Mouse (Mus musculus): ENCODE measurements around the gene Gm48551. TPM values are rescaled to one million over a fixed set of nuclear protein-coding genes. Genes with fewer than 3 reads are reported as not detected.

The Gm48551 gene
- polyA plus RNA-seq, 1 experiment: not detected

DNA sequence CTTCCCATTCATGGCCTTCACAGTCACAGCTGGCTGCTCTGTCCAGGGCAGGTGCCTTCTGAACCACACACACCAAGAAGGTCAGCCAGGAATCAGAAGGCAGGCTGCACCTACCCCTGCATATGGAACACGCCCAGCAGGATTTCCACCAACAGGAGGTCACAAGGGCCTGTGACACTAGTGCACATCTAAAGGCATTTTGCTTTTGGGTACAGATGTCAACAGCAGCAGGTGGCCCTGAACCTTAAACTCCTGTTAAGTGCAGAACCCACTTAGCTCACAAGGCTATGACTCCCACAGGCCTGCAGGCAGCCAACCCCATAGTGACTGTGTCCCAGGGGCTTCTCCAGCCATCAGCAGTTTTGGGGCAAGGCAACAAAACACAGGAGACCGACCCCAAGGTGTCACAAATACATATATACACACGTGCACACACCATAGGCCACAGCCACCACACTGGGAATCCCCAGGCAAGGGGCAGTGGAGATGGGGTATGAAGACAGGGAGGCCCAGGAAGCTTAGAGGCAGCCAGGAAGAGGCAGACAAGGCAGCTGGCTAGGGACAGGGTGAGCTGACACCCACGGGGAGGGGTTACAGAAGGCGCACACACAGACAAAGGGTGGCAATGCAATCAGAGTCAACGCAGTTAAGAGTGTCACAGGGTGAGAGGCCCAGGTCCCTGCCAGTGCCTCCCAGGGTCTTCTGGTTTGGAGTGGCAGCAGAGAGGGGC lies 17.6 kb upstream of the Gm48551 start:
- Histone ChIP-seq H3K27ac (replicated peaks; ENCODE audit: low read depth, low read length) (no peak overlapping the region), H3K4me1 (ENCODE audit: control insufficient read depth, insufficient read depth, insufficient read length, low read length) (peaks cover 7% of the 10 kb centered on the region; the same call in 1 of the 2 replicates), H3K4me3 (ENCODE audit: insufficient read depth, low read depth, low read length) (no peak overlapping the region)

DNA sequence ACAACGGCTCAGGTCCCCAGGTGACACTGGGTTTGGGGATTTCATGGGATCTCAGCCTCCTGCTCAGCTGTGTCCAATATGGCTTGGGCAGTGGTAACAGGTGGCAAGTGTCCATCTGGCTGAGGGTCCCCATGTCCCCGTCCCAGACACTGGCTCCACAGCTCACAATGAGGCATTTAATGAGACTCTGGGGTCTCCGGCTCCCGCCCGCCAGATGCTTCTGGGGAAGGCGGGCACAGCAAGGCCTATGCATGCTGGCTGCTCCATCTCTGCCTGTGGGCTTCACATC lies 17.1 kb upstream of the Gm48551 start:
- H3K4me1 ChIP-seq (ENCODE audit: control insufficient read depth, insufficient read depth, insufficient read length, low read length): peaks cover 7% of the 10 kb centered on the region; the same call in 1 of the 2 replicates
- no peak overlapping the region for H3K4me3 ChIP-seq (ENCODE audit: insufficient read depth, low read depth, low read length)

DNA sequence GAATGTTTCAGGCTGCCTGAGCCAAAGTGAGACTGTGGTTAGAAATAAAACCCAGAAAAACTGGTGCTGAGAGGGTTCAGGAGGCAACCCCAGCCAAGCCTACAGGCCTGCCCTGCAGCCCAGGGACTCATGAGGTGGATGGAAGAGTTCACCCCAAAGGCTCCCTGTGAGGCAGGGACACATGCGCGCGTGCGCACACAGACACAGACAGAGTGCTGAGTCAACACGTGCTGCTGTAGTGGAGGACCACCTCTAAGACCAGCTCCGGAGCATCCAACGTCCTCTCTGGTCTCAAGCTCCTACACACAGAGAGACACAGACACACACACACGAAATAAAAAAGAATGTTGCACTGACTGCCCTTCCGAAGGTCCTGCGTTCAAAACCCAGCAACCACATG lies 8.9 kb upstream of the Gm48551 start:
- Histone ChIP-seq H3K4me1 (ENCODE audit: control insufficient read depth, insufficient read depth, insufficient read length, low read length) (peaks cover 15% of the 10 kb centered on the region), H3K27ac (replicated peaks; ENCODE audit: low read depth, low read length) (no peak overlapping the region), H3K4me3 (ENCODE audit: insufficient read depth, low read depth, low read length) (no peak overlapping the region)

More for the DNA sequence above, 17.1 kb upstream of the Gm48551 start:
- H3K27ac ChIP-seq (replicated peaks; ENCODE audit: low read depth, low read length): no peak overlapping the region

DNA sequence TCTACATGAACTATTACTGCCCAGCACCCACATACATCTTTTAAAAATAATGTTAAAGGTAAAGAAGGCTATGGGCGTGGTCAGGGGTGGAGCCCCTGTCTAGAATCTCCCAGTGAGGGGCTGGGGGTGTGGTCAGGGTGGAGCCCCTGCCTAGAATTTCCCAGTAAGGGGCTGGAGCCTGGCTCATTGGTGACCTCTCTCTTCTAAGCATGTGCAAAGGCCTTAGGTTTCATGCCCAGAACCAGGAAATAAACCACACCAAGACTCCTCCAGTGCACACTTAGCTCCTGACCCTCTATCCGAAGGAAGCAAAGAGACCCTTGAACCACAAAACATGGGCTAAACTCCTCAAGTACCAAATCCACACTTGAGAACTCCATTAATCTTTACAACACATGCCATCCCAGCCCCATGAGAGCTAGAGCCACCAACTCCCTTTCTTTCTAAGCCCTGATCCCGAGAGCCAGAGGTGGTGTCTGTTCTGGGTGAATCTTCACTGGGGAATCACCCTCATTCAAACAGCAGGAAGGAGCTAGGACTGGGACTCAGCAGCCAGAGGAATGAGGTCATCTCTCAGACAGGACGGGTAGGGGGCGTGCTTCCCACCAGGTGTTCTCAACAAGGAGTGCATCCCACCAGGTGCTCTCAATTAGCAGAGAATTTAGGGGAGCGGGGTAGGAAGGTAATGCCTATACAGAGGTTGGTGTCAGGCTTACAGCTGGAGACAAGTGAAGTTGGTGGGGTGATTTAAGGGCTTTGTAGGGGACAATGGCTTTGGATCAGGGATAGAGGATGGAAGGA lies 7.5 kb upstream of the Gm48551 start:
- Histone ChIP-seq H3K4me3 (ENCODE audit: insufficient read depth, low read depth, low read length) (peak overlapping the region; percentile 70), H3K4me1 (ENCODE audit: control insufficient read depth, insufficient read depth, insufficient read length, low read length) (peaks cover 15% of the 10 kb centered on the region), H3K27ac (replicated peaks; ENCODE audit: low read depth, low read length) (no peak overlapping the region)

DNA sequence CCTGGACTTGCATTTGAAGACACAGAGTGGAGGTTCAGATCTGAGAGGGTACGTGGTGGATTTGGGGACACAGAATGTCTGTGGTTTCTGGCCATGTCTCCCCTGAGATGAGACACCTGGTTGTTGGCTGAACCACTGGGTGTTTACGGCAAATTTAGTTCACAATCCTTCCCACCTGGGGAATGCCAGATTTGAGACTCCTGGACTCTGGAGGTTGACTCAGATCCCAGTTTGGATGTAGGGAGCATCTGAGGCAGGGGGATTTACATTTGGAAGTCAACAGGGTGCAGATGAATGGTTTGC lies 7.0 kb upstream of the Gm48551 start:
- Histone ChIP-seq H3K4me3 (ENCODE audit: insufficient read depth, low read depth, low read length) (peak overlapping the region; percentile 70), H3K27ac (replicated peaks; ENCODE audit: low read depth, low read length) (no peak overlapping the region)

DNA sequence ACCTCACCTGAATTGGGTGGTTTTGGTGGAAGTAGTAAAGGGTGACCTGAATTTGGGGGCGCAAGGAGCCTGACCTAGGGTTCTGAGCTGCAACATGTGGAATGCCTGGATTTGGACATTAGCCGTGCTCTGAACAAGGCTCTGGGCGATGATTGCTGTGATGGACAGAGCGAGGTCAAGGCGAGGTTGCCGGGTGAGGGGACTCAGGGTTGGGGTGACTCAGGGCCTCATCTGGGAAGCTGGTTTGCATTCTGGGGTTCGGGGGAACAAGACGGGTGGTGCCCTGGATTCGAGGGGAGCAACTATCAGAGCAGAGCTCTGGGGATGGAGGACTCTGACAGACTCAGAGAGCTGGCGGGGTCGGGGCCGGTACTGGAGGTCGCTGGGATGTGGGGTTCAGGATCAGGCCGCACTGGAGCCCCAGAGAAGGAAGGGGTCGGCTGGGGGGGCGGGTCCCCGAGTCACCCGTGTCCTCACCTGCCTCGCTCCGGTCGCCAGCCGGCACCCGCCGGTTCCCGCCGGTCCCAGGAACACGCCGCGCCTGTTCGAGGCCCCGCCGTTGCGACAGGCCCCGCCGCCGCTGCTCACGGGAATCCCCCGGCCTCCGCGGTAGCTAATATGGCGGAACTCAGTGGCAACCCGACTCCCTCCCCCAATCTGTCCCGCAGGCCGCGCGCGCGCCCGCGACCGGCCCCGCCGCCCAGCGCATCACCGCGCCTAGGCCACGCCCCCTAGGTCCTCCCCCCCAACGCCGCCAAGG lies 6.3 kb upstream of the Gm48551 start, which contains the start of gene Fzr1:
Fzr1 (minus strand) TSS at position 724 of the 760 bp plus-strand sequence.
- peak within 1 kb of the TSS; percentile 24; the same call in 1 of the 2 replicates for H3K27ac ChIP-seq (replicated peaks; ENCODE audit: low read depth, low read length)
- H3K4me1 ChIP-seq (ENCODE audit: control insufficient read depth, insufficient read depth, insufficient read length, low read length): peaks cover 15% of the 10 kb centered on the region
- peak within 1 kb of the TSS; percentile 70 for H3K4me3 ChIP-seq (ENCODE audit: insufficient read depth, low read depth, low read length)

More for the DNA sequence above, 7.0 kb upstream of the Gm48551 start:
- H3K4me1 ChIP-seq (ENCODE audit: control insufficient read depth, insufficient read depth, insufficient read length, low read length): peaks cover 15% of the 10 kb centered on the region

DNA sequence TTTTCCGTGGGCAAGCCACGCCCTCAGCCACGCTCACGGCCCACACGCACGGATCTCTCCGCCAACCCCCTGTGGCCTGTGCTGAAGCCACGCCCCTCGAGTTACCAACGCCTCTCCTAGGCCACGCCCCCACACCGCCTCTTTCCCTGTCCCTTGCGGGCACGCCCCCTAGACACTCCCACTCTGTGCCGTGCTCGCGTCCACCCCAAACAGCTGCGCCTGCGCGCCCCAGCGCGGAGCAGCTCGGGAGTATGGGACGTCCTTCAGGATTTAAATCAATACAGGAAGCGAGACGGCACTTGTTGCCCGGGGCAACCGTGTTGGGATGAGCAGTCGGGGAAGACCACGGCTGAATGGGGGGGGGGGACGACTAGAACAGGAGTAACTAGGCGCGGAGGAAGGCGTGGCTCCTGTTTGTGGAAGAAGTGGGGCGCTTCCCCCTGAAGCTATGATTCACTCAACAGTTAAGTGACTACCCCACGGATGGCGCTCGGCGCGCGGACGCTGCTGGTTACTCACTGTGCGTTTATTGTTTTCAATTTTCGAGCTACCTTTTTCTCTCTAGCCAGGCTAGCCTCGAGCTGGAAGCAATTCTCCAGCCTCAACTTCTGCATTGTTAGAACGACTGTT lies 5.6 kb upstream of the Gm48551 start:
- peaks cover 15% of the 10 kb centered on the region for H3K4me1 ChIP-seq (ENCODE audit: control insufficient read depth, insufficient read depth, insufficient read length, low read length)
- H3K4me3 ChIP-seq (ENCODE audit: insufficient read depth, low read depth, low read length): peak overlapping the region; percentile 56
- no peak overlapping the region for H3K27ac ChIP-seq (replicated peaks; ENCODE audit: low read depth, low read length)

DNA sequence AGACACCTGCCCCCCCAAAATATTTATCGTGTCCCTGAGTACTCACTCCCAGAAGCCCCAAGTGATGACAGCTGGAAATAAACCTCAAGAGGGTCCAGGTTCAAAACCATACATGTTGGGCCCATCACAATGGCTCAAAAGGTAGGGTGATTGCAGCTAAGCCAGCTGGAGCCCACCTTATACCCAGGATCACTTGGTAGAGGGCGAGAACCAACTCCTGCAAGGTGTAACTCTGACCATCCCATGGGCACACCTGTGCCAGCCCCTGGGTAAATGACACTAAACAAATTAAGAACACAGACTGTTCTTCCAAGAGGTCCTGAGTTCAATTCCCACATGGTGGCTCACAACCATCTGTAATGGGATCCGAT lies 5.1 kb upstream of the Gm48551 start:
- Histone ChIP-seq H3K4me1 (ENCODE audit: control insufficient read depth, insufficient read depth, insufficient read length, low read length) (peaks cover 15% of the 10 kb centered on the region), H3K27ac (replicated peaks; ENCODE audit: low read depth, low read length) (no peak overlapping the region), H3K4me3 (ENCODE audit: insufficient read depth, low read depth, low read length) (peak overlapping the region; percentile 56)

DNA sequence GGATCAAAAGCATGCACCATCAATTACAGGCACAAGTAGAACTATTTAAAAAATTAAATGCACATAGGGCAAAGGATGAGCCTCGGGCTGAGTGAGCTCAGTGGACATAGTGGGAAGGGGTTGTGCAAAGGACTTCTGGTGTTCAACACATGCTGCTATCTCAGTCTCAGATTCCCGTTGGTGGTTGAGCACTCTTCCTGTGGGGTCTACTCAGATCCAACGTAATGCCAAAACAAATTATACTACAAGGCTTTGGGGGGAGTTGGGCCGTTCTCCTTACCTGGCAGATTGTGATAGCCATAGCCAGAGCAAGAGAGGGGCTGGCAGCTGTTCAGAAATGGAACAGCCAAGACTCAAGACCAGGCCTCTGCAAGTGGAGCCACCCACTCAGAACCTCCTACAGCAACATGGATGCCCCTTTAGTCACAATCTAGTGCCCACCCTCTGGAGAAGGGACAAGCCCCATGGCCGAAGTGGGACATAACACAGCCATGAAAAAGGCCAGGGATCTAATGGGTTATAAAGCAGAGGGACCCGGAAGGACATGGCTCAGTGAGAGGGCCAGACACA lies 4.4 kb upstream of the Gm48551 start:
- Histone ChIP-seq H3K4me3 (ENCODE audit: insufficient read depth, low read depth, low read length) (no peak overlapping the region), H3K4me1 (ENCODE audit: control insufficient read depth, insufficient read depth, insufficient read length, low read length) (peaks cover 16% of the 10 kb centered on the region), H3K27ac (replicated peaks; ENCODE audit: low read depth, low read length) (no peak overlapping the region)

DNA sequence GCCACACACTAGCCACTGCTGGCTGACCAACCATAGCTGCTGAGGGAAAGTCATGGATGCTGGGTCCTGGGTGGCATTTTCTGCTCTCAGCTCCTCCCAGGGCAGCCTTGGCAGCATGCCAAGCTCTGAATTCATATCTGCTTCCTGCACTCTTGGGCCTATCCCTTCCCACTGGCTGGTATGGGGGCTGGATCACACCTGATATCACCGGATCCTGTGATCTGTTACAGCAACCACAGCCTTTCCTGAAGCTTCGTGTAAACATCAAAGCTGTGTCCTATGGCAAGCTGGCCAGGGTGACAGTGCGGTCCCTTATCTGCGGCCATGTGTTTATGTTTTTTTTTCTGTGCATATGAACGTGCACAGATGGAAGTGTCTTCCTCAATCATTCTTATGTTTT lies 2.2 kb upstream of the Gm48551 start:
- peaks cover 16% of the 10 kb centered on the region for H3K4me1 ChIP-seq (ENCODE audit: control insufficient read depth, insufficient read depth, insufficient read length, low read length)
- no peak overlapping the region for H3K4me3 ChIP-seq (ENCODE audit: insufficient read depth, low read depth, low read length)
- no peak overlapping the region for H3K27ac ChIP-seq (replicated peaks; ENCODE audit: low read depth, low read length)

DNA sequence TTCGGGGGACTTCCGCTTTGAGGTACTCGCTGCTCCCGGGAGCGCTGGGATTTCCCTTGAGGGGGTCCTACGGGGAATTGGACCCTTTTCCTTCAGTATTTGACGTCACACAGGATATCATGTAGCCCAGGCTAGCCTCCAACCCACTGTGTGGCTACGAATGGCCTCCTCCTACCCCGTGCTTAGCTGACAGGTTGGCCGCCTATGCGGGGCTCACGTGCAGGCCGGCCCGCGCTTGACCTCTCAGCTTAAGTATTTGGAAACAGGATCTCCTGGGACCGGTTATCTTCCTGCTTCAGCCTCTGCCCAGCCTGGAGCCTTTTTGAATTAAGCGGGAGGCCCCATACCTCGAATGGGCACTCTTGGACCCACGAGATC lies 328 bp downstream of the Gm48551 start:
- peak overlapping the region; percentile 73 for H3K4me3 ChIP-seq (ENCODE audit: insufficient read depth, low read depth, low read length)
- peak overlapping the region; percentile 58 for H3K27ac ChIP-seq (replicated peaks; ENCODE audit: low read depth, low read length)
- peaks cover 12% of the 10 kb centered on the region for H3K4me1 ChIP-seq (ENCODE audit: control insufficient read depth, insufficient read depth, insufficient read length, low read length)

DNA sequence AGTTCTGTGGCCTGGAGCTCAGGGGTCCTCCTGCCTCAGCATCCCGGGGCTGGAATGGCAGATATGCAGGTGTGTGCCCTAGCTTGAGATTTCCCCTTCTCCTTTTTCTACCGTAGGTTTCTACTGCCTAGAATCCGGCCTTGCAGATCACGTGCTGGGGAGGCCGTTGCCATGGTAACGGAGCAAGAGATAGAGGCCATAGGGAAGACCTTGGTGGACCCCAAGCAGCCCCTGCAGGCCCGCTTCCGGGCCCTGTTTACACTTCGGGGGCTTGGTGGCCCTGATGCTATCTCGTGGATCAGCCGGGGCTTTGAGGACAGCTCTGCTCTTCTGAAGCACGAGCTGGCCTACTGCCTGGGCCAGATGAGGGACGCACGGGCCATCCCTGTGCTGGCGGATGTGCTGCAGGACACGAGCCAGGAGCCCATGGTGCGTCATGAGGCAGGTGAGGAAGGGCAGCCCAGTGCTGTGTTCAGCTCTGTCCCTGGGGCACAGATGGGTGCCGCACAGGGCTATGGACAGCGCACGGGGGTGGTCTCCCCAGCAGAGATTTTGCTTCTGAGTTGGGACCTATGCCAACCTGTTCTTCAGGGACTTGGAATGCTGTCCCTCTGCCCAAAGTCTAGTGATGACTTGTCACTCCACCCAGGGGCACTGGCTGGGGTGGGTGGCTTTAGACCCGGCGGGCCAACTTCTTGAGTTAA lies 1.5 kb downstream of the Gm48551 start:
- Histone ChIP-seq H3K4me3 (ENCODE audit: insufficient read depth, low read depth, low read length) (peak overlapping the region; percentile 73; the same call in 1 of the 2 replicates), H3K27ac (replicated peaks; ENCODE audit: low read depth, low read length) (no peak overlapping the region), H3K4me1 (ENCODE audit: control insufficient read depth, insufficient read depth, insufficient read length, low read length) (peaks cover 19% of the 10 kb centered on the region)

DNA sequence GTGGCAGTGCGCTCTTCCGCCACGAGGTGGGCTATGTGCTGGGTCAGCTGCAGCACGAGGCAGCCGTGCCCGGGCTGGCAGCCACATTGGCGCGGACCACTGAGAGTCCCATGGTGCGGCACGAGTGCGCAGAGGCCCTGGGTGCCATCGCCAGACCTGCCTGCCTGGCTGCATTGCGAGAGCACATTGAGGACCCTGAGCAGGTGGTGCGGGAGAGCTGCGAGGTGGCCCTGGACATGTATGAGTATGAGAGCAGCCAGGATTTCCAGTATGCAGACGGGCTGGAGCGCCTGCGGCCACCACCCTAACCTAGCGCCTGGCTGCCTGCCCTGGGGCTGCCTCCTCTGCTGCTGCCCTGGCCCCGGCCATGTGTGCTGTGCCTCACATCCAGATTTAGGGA lies 3.5 kb downstream of the Gm48551 start:
- no peak overlapping the region for H3K27ac ChIP-seq (replicated peaks; ENCODE audit: low read depth, low read length)
- H3K4me1 ChIP-seq (ENCODE audit: control insufficient read depth, insufficient read depth, insufficient read length, low read length): peaks cover 19% of the 10 kb centered on the region
- no peak overlapping the region for H3K4me3 ChIP-seq (ENCODE audit: insufficient read depth, low read depth, low read length)

DNA sequence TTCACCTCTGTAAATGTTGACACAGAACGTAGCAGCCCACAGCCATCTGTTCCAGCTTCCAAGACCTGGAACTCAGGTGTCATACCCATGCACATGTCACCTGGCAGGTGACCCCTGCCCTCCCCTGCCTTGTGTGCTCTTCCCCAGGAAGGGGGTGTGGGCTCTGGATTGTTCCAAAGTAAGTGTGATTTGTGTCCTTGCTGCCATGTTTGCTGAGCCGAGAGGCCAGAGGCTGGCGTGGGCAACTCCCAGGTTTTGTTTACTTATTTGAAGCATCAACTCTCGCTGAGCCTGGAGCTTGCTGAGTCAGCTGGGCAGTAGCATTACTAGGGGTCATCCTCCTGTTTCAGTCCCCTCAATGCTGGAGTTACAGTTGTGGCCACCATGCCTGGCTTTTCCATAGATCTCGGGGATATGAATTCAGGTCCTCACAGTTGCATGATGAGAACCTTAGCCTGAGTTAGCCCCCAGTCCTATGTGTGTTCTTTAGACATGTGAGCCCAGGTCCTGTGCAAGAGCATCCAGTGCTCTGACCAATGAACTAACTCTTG lies 4.3 kb downstream of the Gm48551 start, which contains the start of gene Gm48552:
Gm48552 (plus strand) TSS at position 501 of the 551 bp plus-strand sequence.
- no peak within 1 kb of the TSS for H3K4me3 ChIP-seq (ENCODE audit: insufficient read depth, low read depth, low read length)
- H3K4me1 ChIP-seq (ENCODE audit: control insufficient read depth, insufficient read depth, insufficient read length, low read length): peaks cover 19% of the 10 kb centered on the region
- no peak within 1 kb of the TSS for H3K27ac ChIP-seq (replicated peaks; ENCODE audit: low read depth, low read length)
